Mouse (Mus musculus): Measurements from ENCODE around the gene Tex33. TPM values are rescaled to one million over a fixed set of nuclear protein-coding genes. Genes with fewer than 3 reads are reported as not detected.
A peak's percentile ranks its signal among the peaks of the same experiment; 100 is the strongest.

Tex33 gene
- total RNA-seq (2021) = not detected
- long read RNA-seq, experiment 1 = 0 reads
- long read RNA-seq, experiment 2 = 0 reads

GRCm38 (mm10) chr15:78395478-78395962, at the start of gene Tex33:
Gene Tex33, minus strand, starts transcription at chr15:78395912.
- no peak for DNase-seq (ENCODE audit: low spot score in 2 of 2)

- no peak for DNase-seq (ENCODE audit: low spot score in 2 of 2)
Measured at GRCm38 (mm10) chr15:78443857-78444256, 48.1 kb upstream of the Tex33 start.

DNA sequence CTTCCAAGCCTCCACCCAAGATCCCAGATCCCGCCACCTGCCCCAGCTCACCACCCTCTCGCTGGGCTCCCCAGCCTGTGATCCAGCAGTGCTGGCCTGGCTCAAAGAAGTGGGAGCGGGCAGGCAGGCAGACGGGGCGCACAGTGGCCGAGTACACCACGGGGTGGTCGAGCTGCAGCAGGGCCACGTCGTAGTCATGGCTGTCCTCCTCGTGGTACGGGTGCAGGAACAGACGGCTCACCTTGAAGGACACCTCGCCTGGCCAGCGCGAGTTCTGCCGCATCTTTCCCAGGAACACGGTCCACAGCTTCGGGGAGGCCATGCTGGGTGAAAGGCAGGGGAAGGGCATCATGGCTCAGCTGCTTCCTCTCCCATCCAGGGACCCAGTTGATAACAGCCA, 46.5 kb upstream of the Tex33 start:
- no peak for DNase-seq (ENCODE audit: low spot score in 2 of 2)

DNA sequence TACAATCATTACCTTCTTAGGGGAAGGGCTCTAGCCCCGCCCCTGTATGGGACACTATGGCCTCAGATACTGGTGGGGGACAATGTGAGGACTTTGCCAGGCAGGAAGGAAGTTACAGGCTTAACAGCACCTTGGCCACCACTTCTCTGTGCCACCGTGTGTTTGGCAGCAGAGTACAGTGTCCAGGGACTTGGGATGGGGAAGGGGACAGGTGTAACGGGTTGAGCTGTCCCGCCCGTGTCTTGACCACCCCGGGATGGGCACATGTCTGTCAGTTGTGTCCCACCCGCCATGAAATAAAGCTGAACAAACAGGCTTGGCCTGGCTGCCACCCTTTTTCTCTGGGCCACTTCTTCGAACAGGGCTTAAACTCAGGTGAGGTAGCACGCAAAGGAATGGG, 43.3 kb upstream of the Tex33 start:
- no peak for DNase-seq (ENCODE audit: low spot score in 2 of 2)

DNA sequence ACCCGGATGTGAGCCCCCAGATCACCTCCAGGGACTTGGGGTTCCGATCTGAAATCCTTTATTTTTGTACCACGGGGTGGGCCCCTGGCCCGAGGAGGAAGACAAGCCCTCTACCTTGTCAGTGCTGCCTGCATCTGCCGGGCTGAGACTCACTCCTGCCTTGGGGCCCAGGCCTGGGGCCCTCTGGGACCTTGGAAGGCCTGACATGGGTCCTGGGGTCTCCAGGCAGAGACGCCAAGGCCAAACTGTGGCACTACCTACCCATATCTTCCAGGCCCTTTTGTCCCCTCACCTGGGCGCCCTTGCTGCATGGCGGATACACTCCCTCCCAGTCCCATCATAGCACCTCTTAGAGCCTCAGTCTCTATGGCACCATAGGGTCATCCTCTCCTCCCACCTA, 42.8 kb upstream of the Tex33 start:
- DNase-seq (ENCODE audit: low spot score in 2 of 2) = no peak

- DNase-seq (ENCODE audit: low spot score in 2 of 2) = no peak
Measured at GRCm38 (mm10) chr15:78438018-78438394, 42.3 kb upstream of the Tex33 start.

GRCm38 (mm10) chr15:78437237-78438017, 41.7 kb upstream of the Tex33 start:
- peak; percentile 52 to 63 for DNase-seq (ENCODE audit: low spot score in 2 of 2)

DNA sequence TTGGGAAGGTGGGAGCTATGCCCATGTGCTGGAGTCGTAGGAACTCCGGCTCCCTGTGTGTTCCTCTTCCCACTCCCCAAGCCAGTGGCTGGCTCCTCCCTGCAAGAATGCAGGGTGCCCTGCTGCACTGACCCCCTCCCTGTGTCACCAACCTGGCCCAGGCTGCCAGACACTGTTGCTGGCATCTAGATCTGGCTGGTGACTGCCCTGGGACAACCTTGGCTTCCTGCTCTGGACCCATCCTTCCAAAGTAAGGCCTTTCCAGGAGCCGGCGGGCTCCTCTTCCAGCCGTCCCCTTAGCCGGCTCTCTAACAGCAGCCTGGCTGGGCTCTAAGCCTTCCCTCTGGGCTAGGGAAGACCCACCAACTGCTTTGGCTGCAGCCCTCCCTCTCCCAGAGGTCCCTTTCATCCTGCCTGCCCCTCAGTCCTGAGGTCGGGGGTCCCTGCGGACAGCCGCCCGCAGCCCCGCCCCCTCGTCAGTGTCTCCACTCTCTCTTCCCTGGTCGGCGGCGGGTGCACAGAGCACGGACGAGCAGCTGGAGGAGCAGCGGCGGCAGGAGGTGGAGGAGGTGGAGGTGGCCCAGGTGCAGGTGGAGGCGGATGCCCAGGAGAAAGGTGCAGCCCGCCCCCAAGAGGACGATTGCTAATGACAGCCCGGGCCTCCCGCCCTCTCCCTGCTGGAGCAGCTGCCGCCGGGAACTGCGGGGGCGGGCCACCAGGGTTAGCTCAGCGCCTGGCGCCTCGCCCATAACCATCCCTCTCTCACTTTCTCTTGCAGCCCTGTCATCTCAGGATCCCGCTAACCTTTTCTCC, 40.9 kb upstream of the Tex33 start:
- DNase-seq (ENCODE audit: low spot score in 2 of 2) = peak; percentile 88

DNA sequence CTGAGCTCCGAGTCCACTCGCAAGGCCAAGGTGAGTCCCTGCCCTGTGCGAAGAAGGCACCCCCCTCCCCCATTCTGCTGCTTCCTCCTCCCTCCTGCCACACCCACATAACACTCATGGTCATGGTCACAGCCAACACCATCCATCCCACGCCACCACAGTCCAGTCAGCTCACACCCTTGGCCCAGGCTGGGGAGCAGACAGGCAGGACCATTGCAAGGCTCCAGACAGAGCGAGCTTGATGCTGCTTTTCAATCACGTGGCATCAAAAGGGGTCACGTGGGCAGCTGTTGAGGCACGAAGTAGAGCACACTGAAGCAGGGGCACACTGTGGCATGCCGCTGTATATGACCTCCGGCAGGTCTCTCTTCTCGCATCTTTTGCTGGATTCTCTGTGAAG, 40.0 kb upstream of the Tex33 start:
- no peak for DNase-seq (ENCODE audit: low spot score in 2 of 2)

DNA sequence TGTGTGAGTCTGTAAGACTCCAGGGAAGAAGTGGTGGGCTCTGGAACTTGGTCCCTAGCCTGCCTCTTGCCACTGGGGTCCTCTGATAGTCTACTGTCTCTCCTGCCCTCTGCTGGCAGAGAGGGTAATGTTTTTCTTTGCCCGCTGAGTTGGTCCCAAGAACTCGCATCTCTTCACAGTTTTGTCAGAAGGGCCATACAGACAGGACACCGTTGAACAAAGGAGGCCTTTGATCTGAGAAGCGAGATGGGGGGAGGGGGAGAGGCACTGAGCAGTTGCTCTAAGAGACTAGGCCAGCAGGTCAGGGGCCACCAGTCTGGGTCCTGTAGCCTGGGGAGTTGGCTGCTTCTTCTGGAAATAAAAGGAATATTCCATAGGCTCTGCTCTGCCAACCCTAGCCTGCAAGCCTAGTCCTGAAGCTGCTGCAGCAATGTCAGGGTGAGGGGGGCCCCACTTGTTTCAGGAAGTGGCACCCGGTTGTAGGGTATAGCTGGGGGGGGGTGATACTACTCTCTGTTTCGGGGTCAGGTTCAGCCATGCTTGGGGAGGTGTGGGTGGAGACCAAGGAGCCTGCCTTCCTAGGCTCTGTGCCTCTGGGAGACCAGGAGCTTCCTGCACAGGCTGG, 39.3 kb upstream of the Tex33 start:
- no peak for DNase-seq (ENCODE audit: low spot score in 2 of 2)

GRCm38 (mm10) chr15:78431541-78432121, 35.9 kb upstream of the Tex33 start:
- DNase-seq (ENCODE audit: low spot score in 2 of 2) = no peak

DNA sequence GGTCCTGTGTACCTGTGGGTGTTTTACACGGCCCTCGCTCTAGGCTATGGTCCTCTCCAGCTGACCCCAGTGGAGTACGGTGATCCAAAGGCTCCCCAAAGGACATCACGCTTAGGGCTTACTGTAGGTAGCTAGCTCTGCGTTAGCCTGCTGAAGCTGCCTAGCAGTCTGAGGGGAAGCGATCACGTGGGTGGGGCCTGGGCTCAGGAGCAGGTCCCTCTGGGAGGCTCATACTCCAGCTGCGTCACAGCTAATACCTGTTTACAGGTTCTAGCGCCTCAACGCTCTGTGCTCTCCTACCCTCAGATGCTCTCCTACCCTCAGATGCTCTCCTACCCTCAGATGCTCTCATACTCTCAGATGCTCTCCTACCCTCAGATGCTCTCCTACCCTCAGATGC, 35.2 kb upstream of the Tex33 start:
- DNase-seq (ENCODE audit: low spot score in 2 of 2) = no peak

GRCm38 (mm10) chr15:78429871-78430622, 34.3 kb upstream of the Tex33 start:
- no peak for DNase-seq (ENCODE audit: low spot score in 2 of 2)

- DNase-seq (ENCODE audit: low spot score in 2 of 2) = no peak
Measured at GRCm38 (mm10) chr15:78429139-78429459, 33.4 kb upstream of the Tex33 start.

GRCm38 (mm10) chr15:78428391-78429138, 32.9 kb upstream of the Tex33 start, which contains the start of gene Kctd17:
Gene Kctd17, plus strand, starts transcription at chr15:78428564.
- peak; percentile 66 to 71 for DNase-seq (ENCODE audit: low spot score in 2 of 2)

DNA sequence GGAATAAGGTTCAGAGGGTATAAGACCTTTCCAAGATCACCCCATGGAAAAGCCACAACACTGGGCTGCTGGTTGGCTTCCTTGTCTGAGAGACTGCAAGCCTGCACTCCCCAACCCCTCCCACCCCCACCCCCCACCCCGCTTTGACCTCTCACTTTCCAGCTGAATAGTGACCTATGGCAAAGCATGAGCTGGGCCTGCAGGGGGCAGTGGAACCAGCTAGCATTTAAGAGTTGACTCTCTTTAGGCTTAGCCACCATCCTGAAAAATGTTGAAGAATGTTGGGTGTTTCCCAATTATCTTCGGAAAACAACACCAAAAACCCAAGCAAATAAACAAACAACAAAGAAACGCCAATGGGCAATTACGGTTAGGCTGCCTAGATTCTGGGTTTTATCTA, 29.5 kb upstream of the Tex33 start:
- no peak for DNase-seq (ENCODE audit: low spot score in 2 of 2)

- DNase-seq (ENCODE audit: low spot score in 2 of 2) = no peak
Measured at GRCm38 (mm10) chr15:78424507-78424906, 28.8 kb upstream of the Tex33 start.

DNA sequence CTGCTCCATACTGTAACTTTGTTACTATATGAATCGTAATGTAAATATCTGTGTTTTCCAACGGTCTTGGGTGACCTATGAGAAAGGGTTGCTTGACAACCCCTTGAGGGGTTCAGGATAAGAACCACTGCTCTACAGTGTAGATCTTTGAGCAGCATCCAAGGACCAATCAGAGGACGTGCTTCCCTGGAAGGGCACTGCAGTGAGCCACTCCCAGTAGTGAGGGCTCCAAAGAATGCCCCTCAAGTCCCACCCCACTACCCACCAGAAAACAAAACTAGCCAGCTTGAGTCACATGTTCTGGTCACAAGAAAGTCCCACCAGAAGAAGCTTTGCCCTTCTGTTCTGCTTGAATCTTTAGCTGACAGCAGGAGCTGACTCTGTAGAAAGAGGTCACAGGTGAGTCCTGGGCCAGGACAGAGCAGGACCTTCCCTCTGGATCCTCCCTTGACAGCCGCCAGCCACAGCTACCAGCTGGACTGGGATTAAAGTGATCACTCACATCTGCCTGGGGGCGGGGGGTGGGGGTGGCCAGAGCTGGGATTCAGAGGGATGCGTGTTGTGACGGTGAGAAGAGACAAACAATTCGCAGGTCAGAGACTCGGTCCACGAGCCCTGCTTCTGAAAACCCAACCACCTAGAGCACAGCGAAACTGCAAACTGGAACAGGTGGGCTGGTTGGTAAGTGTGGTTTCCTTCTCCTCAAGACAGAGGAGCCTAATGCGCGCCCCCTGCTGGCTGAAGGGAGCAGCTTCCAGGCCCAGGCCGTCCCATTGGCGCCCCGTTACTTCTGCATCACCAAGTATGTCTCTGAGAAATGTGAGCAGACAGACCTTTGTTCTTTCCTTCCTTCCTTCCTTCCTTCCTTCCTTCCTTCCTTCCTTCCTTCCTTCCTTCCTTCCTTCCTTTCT, 26.6 kb upstream of the Tex33 start:
- peak; percentile 83 to 88 for DNase-seq (ENCODE audit: low spot score in 2 of 2)

GRCm38 (mm10) chr15:78420395-78420794, 24.7 kb upstream of the Tex33 start:
- no peak for DNase-seq (ENCODE audit: low spot score in 2 of 2)
